Mouse (Mus musculus) kidney, embryonic 14.5 days (tissue): ENCODE results near the gene Sycp2. TPM values are rescaled to one million over a fixed set of nuclear protein-coding genes. Genes with fewer than 3 reads are reported as not detected.

ENCODE experiments used
- ATAC-seq: fragments of 200-750 bp; cut with Nextera tagmentation; 2 replicates; pipeline ENCODE4 v1.8.0; 2017; ENCODE audit warnings: moderate number of reproducible peaks, mild to moderate bottlenecking, moderate TSS enrichment, moderate library complexity; ENCODE audit not compliant: low FRiP score, low TSS enrichment
- H3K27ac ChIP-seq: fragments of 300-500 bp; sonication (generic); 2 replicates; pipeline ENCODE4 v1.5.1; 2014; ENCODE audit warnings: low read depth, mild to moderate bottlenecking, low read length, moderate library complexity, mixed read lengths
- H3K27me3 ChIP-seq: fragments of 300-500 bp; sonication (generic); 2 replicates; pipeline ENCODE4 v1.6.1; 2014; ENCODE audit warnings: mild to moderate bottlenecking, low read length; ENCODE audit not compliant: control insufficient read depth, insufficient read depth
- H3K36me3 ChIP-seq: fragments of 300-500 bp; sonication (generic); 2 replicates; pipeline ENCODE4 v1.6.1; 2014; ENCODE audit warnings: low read length, mixed read lengths; ENCODE audit not compliant: control insufficient read depth, insufficient read depth
- H3K4me1 ChIP-seq: fragments of 300-500 bp; sonication (generic); 2 replicates; pipeline ENCODE4 v1.6.1; 2014; ENCODE audit warnings: low read length, mixed read lengths; ENCODE audit not compliant: control insufficient read depth, insufficient read depth
- H3K4me2 ChIP-seq: fragments of 300-500 bp; sonication (generic); replicated peaks from 2 replicates; pipeline ENCODE4 v1.6.1; 2014; ENCODE audit warnings: low read depth, mild to moderate bottlenecking, low read length
- H3K4me3 ChIP-seq: fragments of 300-500 bp; sonication (generic); 2 replicates; pipeline ENCODE4 v1.5.1; 2014; ENCODE audit warnings: mild to moderate bottlenecking, low read length
- H3K9ac ChIP-seq: fragments of 300-500 bp; sonication (generic); 2 replicates; pipeline ENCODE4 v1.6.1; 2014; ENCODE audit warnings: low read depth, mild to moderate bottlenecking, low read length, moderate library complexity
- H3K9me3 ChIP-seq: fragments of 300-500 bp; sonication (generic); 2 replicates; pipeline ENCODE4 v1.6.1; 2016; ENCODE audit warnings: low read length; ENCODE audit not compliant: control insufficient read depth
- WGBS: fragments of 180-500 bp; shearing (Covaris S2); extraction: QIAGEN DNeasy Blood & Tissue Kit; methylation state at CpG from one replicate; pipeline ENCODE4 v1.1.7; 2014; 5-methylcytosine and 5-hydroxymethylcytosine counted together
- polyA plus RNA-seq: library from polyadenylated mRNA; unstranded; fragments of >200 nt; fragmentation: Nextera tagmentation; extraction: Ambion mirVana; gene quantifications from 2 replicates; pipeline ENCODE4 v1.2.1, GENCODE M21; 2014

Gene Sycp2
- polyA plus RNA-seq, 1 experiment from 2014 or later = not detected

DNA sequence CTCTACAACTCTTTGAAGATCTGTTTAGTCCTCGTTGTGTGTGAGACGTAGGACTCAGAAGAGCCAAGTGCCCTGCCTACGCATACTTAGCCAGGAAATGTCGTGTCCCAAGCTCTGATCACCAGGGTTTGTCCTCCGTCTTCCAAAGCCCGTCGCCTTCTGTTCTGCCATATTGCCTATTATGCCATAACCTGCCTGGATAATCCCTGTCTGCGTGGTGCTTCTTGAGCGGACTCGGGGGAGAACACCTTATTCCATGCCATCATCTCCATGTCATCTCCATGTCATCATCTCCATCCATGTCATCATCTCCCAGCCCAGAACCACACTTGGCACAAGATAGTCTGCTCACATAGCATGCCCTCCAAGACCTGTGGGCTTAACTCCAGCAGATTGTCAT lies 81.4 kb downstream of the Sycp2 start:
- no peaks in the 10 kb centered on the region for H3K36me3 ChIP-seq
- no peak overlapping the region for H3K4me3 ChIP-seq
- 0 out of 2 replicates have a peak, but pooled peaks cover 7% of the 10 kb centered on the region for H3K4me1 ChIP-seq
- H3K4me2 ChIP-seq = no peak overlapping the region
- no peaks in the 10 kb centered on the region for H3K9me3 ChIP-seq
- no peak for ATAC-seq
- H3K27ac ChIP-seq = no peak overlapping the region
- no peaks in the 10 kb centered on the region for H3K27me3 ChIP-seq
- 94% methylated on average over 10 of the region's 10 CpGs for WGBS
- H3K9ac ChIP-seq = no peak overlapping the region

DNA sequence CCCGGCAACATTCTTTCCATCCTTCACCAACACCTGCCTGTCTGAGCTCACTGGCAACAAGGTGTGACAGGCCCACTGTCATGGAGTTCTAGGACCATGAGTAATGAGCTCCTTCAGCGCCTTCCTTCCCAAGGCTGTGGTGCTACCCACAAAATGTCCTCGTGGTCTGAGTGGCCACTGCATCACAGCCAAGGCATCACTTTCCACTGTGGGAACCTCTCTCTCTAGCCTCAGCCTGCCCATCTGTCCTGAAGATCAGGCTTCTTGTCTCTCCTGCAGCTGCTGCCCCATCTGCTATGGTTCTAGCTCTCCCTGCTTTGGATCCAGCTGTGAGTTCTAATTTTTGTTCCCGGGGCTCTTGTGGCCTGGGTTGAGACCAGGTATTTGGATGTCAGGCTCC lies 82.7 kb downstream of the Sycp2 start:
- H3K9me3 ChIP-seq = no peaks in the 10 kb centered on the region
- no peak for ATAC-seq
- no peaks in the 10 kb centered on the region for H3K27me3 ChIP-seq
- no peak overlapping the region for H3K4me2 ChIP-seq
- 83% methylated on average over 4 of the region's 4 CpGs for WGBS
- no peaks in the 10 kb centered on the region for H3K36me3 ChIP-seq
- no peak overlapping the region for H3K4me3 ChIP-seq
- no peak overlapping the region for H3K27ac ChIP-seq
- no peak overlapping the region for H3K9ac ChIP-seq
- 0 out of 2 replicates have a peak, but pooled peaks cover 7% of the 10 kb centered on the region for H3K4me1 ChIP-seq

DNA sequence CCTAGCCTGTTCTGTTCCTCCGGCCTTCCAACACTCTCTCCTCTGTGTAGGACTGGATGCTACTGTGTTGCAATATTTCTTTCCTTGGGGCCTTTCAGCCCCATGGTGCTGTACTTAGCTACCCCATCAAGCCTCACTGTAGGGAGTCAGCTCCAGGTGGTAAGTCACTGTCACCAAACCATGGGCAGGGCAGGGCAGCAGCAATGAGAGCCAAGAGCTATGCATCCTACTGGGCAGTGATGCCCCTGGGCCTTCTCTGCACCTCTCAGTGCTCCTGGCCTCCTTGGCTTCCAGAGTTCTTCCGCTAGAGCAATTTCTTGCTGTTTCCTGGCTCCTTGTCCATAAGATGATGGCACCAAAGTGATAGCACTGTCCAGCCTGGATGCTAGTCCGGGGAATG lies 83.1 kb downstream of the Sycp2 start:
- no peaks in the 10 kb centered on the region for H3K27me3 ChIP-seq
- H3K4me3 ChIP-seq = no peak overlapping the region
- H3K4me2 ChIP-seq = no peak overlapping the region
- no peak overlapping the region for H3K9ac ChIP-seq
- no peaks in the 10 kb centered on the region for H3K36me3 ChIP-seq
- H3K4me1 ChIP-seq = 0 out of 2 replicates have a peak, but pooled peaks cover 7% of the 10 kb centered on the region
- 93% methylated on average over 3 of the region's 3 CpGs for WGBS
- no peak for ATAC-seq
- H3K27ac ChIP-seq = no peak overlapping the region
- no peaks in the 10 kb centered on the region for H3K9me3 ChIP-seq

DNA sequence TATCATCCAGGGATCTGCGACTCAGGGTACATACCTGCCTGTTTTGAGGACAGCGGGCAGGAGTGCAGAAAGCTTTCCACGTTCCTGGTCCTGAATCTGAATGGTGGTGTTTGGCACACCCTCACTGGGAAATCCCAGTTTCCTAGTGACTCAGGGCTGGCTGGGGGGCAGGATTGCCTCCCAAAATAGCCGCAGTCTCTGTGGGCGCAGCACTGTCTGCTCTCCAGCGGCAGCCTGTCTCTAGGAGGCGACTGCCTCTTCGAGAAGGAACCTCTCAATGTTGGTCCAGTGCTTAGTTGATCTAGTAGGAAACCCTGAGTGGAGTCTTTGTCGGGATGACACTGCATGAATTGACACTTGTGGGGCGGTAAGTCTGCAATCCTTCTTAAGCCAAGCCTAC lies 86.2 kb downstream of the Sycp2 start:
- Histone ChIP-seq H3K4me3 (no peak overlapping the region), H3K9ac (no peak overlapping the region), H3K9me3 (no peaks in the 10 kb centered on the region), H3K4me2 (no peak overlapping the region), H3K36me3 (no peaks in the 10 kb centered on the region), H3K27ac (no peak overlapping the region), H3K27me3 (no peaks in the 10 kb centered on the region), H3K4me1 (no peaks in the 10 kb centered on the region)
- 81% methylated on average over 10 of the region's 10 CpGs for WGBS
- no peak for ATAC-seq

DNA sequence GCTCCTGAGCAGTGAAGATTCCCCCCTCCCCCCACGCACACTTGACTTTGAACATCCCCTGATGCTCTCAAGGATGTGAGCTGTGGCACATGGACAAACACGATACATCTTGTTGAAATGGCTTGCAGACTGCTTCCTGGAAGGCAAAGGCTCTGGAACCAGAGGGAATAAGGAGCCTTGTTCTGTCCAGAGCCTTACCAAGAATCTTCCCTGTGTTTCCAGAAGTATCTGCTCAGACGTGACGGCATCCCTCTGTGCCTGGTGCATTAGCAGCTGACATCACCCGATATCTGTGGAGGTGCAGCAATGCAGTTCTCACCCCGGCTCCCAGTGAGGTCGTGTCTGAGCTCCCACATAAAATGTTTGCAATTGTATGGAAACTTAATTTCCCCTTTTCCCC lies 87.7 kb downstream of the Sycp2 start:
- Histone ChIP-seq H3K27ac (no peak overlapping the region), H3K9ac (no peak overlapping the region), H3K4me2 (no peak overlapping the region), H3K9me3 (no peaks in the 10 kb centered on the region), H3K36me3 (no peaks in the 10 kb centered on the region), H3K4me3 (no peak overlapping the region), H3K4me1 (no peaks in the 10 kb centered on the region), H3K27me3 (no peaks in the 10 kb centered on the region)
- no peak for ATAC-seq
- WGBS = 82% methylated on average over 7 of the region's 7 CpGs

DNA sequence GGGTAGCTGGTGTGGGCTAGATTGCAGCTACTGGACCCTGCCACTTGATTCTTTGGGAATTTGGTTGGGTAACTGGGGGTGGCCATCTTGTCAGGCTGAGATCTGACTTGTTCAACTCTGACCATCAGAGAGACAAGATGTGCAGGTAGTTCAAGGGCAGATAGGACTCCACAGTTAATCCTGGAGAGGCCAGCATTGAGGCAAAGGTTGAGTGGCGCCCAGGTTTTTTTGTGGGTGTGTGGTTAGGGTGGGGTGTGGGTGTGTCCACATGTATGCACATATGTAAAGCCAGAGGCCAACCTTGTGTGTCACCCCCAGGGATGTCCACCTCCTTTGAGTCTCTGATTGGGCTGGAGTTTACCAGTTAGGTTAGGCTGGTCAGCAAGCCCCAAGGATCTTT lies 91.2 kb downstream of the Sycp2 start:
- Histone ChIP-seq H3K4me3 (no peak overlapping the region), H3K27ac (no peak overlapping the region), H3K4me2 (no peak overlapping the region), H3K27me3 (no peaks in the 10 kb centered on the region), H3K9me3 (no peaks in the 10 kb centered on the region), H3K9ac (no peak overlapping the region), H3K4me1 (no peaks in the 10 kb centered on the region), H3K36me3 (no peaks in the 10 kb centered on the region)
- 100% methylated on average over 1 of the region's 1 CpGs for WGBS
- ATAC-seq = no peak

DNA sequence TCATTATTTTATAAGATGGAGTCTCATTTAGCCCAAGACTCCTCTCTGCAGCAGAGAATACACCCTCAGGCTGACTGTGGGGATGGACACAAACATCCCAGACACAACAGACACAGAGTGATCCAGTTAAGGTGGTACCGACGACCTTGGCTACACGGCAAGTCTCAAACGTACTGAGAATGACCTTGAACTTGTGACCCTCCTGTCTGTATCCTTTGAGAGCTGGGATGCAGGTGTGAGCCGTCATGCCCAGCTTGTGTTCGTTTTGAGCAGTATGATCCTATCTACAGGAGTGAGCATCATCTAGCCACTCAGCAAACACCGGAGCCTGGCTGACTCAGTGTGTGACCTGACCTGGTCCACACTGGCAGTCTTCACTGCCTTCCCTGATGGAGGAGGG lies 93.9 kb downstream of the Sycp2 start:
- Histone ChIP-seq H3K36me3 (no peaks in the 10 kb centered on the region), H3K9ac (no peak overlapping the region), H3K4me1 (no peaks in the 10 kb centered on the region), H3K27me3 (no peaks in the 10 kb centered on the region), H3K4me2 (no peak overlapping the region), H3K27ac (no peak overlapping the region), H3K4me3 (no peak overlapping the region), H3K9me3 (no peaks in the 10 kb centered on the region)
- 70% methylated on average over 7 of the region's 7 CpGs for WGBS
- ATAC-seq = no peak

DNA sequence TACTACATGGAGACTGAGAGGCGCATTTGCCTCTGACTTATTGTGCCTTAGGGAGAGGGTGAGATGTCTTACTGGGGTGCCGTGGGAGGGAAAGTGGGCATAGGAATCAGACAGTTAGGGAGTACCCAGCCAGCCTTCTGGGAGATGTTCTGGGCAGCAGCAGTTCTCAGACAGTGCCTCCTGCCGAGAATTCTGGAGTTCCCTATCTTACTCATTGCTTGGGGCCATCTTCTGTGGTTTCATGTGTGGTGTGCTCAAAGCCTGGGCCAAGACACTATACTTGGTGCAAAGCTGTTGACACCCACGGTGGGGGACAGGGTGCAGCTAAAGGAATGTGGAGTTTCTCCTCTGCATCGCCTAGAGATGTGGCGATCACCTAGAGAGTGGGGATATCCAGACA lies 102.8 kb downstream of the Sycp2 start:
- WGBS = 84% methylated on average over 6 of the region's 6 CpGs
- Histone ChIP-seq H3K4me1 (no peaks in the 10 kb centered on the region), H3K4me2 (no peak overlapping the region), H3K27ac (no peak overlapping the region), H3K36me3 (no peaks in the 10 kb centered on the region), H3K9me3 (no peaks in the 10 kb centered on the region), H3K4me3 (no peak overlapping the region), H3K27me3 (no peaks in the 10 kb centered on the region), H3K9ac (no peak overlapping the region)
- ATAC-seq = no peak

DNA sequence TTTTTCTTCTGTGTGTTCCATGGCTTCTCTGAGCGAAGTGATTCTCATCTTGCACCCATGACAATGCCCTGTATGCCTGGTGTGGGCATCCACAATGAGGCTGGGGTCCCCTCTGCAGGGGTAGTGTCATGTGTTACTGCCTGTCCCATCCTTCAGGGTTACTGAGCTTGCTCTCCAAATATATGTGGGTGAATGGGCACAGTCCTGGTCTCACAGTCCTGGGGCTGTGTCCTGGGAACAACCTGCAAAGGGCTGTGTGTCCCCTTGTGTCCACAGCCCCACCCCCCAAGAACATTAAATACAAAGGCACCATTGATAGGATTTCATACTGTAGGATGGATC lies 103.3 kb downstream of the Sycp2 start:
- WGBS = 77% methylated on average over 1 of the region's 1 CpGs
- Histone ChIP-seq H3K9me3 (no peaks in the 10 kb centered on the region), H3K36me3 (no peaks in the 10 kb centered on the region), H3K4me2 (no peak overlapping the region), H3K27ac (no peak overlapping the region), H3K4me3 (no peak overlapping the region), H3K27me3 (no peaks in the 10 kb centered on the region), H3K4me1 (no peaks in the 10 kb centered on the region), H3K9ac (no peak overlapping the region)
- ATAC-seq = no peak
